Mouse (Mus musculus) megakaryocyte, embryonic 14.5 days (primary cell): ENCODE data around the gene Mier3. TPM values are rescaled to one million over a fixed set of nuclear protein-coding genes. Genes with fewer than 3 reads are reported as not detected.
"Not testable (repeated sequence)": the region's sequence is repeated elsewhere in the genome, so short reads cannot be mapped to it uniquely, and the experiment has no call there.

Experiments
- H3K27me3 ChIP-seq: replicated peaks from 2 replicates; pipeline ENCODE3; 2012; ENCODE audit warnings: inconsistent platforms
- H3K36me3 ChIP-seq: replicated peaks from 2 replicates; pipeline ENCODE3; 2012; ENCODE audit warnings: low read length, inconsistent platforms, mixed read lengths
- H3K4me1 ChIP-seq: 2 replicates; pipeline ENCODE4 v1.6.1; 2012; ENCODE audit warnings: inconsistent platforms
- H3K4me3 ChIP-seq: replicated peaks from 2 replicates; pipeline ENCODE3; 2012; ENCODE audit warnings: moderate library complexity, mild to moderate bottlenecking, inconsistent platforms
- H3K9me3 ChIP-seq: 2 replicates; pipeline ENCODE4 v1.6.1; 2012; ENCODE audit warnings: inconsistent platforms
- FLI1 ChIP-seq: IDR thresholded peaks from 2 replicates; pipeline ENCODE4 v1.6.1; 2012; ENCODE audit warnings: low read length, inconsistent platforms, mixed read lengths
- GATA1 ChIP-seq: IDR thresholded peaks from 3 replicates; pipeline ENCODE4 v1.6.1; 2012; ENCODE audit warnings: mixed read lengths, low read length, inconsistent platforms, borderline replicate concordance
- polyA plus RNA-seq: library from polyadenylated mRNA; stranded (reverse); fragments of >175 nt; gene quantifications from 2 replicates; pipeline ENCODE4 v1.2.3, GENCODE M21; 2012; ENCODE audit warnings: low replicate concordance; ENCODE audit not compliant: insufficient read depth

Mier3 gene
- polyA plus RNA-seq, 1 experiment: 0.17 TPM

DNA sequence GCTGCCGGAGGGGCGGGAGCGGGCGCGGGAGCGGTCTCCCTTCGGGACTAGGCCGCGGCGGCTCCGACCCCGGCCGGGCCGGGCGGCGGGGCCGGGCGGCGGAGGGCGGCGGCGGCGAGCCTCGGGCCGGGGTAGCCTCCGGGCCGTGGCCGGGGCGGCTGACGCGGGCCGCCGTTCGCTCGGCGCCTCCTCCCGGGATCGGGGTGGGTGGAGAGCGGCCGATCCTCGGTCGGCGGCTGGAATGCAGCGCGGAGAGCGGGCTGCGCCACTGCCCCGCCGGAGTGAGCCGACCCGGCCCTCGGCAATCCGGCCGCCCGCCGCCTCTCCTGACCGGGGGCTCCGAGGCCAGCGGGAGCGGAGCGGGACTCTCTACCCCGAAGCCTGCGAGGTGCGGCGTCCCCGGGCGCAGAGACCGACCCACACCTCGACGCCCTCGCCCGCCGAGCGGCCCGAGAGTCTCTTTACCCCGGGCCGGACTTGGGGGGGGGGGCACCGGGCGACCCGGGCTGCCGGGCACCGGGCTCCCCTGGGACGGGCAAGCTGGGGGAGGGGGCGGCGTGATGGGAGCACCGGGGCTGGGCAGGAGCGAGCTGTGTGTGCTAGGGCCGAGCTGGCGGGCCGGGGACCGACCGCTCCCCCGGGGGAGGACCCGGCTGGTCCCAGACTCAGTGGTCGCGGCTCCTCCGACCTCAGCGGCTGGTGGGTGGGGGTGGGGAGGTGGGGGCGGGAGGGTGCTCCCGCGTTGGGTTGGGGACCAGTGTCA lies 5.9 kb downstream of the Mier3 start:
- Histone ChIP-seq H3K27me3 (peaks cover 15% of the 10 kb centered on the region), H3K9me3 (no peaks in the 10 kb centered on the region), H3K4me1 (peaks cover 15% of the 10 kb centered on the region), H3K36me3 (peaks cover 15% of the 10 kb centered on the region), H3K4me3 (peak overlapping the region; percentile 97)
- TF ChIP-seq GATA1 (no peak), FLI1 (no peak)

DNA sequence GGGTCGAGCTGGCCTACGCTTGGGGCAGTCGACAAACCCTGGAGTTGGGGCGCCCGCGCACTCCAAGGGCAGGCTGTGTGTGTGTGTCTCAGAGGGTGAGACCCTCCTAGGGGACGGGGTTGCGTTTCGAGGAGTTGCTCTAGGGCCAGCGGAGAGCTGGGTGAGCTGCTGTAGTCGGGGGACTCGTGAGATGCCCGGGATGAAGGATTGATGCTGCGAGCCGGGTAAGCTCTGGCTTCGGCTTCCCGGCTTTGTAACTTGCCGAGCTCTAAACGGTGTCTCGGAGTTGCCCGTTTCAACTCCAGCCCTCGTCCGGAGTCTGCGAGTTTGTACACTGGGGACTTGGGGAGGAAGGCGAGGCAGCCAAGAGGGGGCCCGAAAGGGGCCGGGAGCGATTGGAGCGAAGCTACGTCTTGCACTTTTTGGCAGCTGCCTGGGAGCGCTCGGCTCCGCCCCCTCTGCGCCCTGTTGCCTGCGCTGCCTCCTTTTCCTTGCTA lies 6.6 kb downstream of the Mier3 start:
- H3K4me3 ChIP-seq: peak overlapping the region; percentile 97
- H3K4me1 ChIP-seq: peaks cover 15% of the 10 kb centered on the region
- TF ChIP-seq FLI1 (no peak), GATA1 (no peak)
- peaks cover 15% of the 10 kb centered on the region for H3K27me3 ChIP-seq
- H3K36me3 ChIP-seq: peaks cover 21% of the 10 kb centered on the region
- no peaks in the 10 kb centered on the region for H3K9me3 ChIP-seq

DNA sequence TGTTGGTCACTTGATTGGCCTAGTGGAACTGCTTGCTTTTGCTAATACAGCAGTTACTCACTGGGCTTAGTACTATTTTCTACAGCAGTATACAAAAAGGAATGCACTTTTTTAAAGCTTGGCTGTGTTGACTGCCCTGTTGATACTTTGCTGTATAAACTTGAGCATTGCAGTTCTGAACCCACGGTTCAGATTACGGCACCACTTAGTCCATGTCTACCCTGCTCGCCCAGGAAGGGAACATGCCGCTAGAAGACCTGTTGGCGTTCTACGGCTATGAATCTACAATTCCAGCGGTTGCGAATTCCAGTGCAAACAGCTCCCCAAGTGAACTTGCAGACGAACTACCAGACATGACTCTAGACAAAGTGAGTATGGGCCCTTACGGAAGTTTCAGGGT lies 22.6 kb downstream of the Mier3 start:
- Histone ChIP-seq H3K4me1 (peaks cover 8% of the 10 kb centered on the region), H3K27me3 (no peaks in the 10 kb centered on the region), H3K9me3 (no peaks in the 10 kb centered on the region), H3K4me3 (no peak overlapping the region), H3K36me3 (peaks cover 73% of the 10 kb centered on the region)
- TF ChIP-seq GATA1 (no peak), FLI1 (no peak)

DNA sequence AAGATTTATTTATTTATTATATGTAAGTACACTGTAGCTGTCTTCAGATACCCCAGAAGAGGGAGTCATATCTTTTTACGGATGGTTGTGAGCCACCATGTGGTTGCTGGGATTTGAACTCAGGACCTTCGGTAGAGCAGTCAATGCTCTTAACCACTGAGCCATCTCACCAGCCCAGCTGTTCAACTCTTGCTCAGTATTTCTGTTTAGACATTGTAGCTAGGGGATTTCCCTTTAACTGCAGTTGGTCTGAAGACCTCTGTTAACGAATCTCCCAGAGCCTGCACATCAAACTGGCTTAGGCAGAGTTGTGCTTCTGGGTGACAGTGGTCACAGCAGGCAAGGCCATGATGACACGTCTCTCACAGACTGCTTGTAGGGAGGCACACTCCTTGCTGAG lies 23.2 kb downstream of the Mier3 start:
- not testable (repeated sequence) for H3K4me1 ChIP-seq, H3K9me3 ChIP-seq, H3K4me3 ChIP-seq, H3K27me3 ChIP-seq
- peaks cover 78% of the 10 kb centered on the region for H3K36me3 ChIP-seq

DNA sequence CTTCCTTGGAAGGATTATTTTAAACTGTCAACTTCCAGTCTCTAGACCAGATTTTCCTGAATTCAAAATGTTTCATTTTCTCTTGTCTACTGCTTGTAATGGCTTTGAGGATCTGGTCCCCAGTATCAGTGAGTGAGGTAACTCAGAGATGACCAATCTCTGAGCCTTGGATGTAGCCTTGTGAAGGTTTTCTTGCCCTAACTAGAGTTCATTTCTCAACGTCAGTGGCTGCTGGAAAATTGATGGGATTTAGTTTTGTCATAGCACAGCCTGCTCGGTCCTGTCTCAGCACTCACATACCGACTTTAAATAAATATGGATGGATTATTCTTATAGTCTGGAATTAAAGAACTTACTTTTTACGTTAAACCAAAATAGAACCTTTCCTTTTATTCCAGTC lies 29.8 kb downstream of the Mier3 start:
- Histone ChIP-seq H3K9me3 (no peaks in the 10 kb centered on the region), H3K36me3 (peaks cover 96% of the 10 kb centered on the region), H3K27me3 (no peaks in the 10 kb centered on the region), H3K4me1 (no peaks in the 10 kb centered on the region), H3K4me3 (no peak overlapping the region)
- TF ChIP-seq GATA1: no peak
- no peak for TF ChIP-seq FLI1

DNA sequence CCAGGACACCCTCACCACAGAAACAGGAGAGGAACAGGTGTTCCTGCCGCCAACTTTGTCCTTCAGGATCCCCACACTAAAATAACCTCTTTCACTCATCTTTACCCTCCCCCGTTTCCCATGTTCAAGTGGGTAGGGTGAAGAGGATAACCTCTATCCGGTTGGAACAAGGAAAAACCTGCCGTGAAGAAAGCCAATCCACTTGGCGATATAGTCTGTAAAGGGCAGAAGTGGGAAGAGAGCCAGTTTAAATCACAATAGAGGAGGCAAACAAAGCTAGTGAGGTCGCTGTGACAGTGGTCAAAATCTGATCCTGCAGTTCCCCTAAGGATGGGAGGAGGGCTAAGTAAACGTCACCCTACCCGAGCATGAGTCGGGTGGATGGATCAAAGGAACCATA lies 38.9 kb downstream of the Mier3 start:
- H3K4me1 ChIP-seq: peaks cover 4% of the 10 kb centered on the region; the same call in 1 of the 2 replicates
- no peaks in the 10 kb centered on the region for H3K27me3 ChIP-seq
- no peaks in the 10 kb centered on the region for H3K9me3 ChIP-seq
- TF ChIP-seq GATA1: no peak
- TF ChIP-seq FLI1: no peak
- no peak overlapping the region for H3K4me3 ChIP-seq
- peaks cover 32% of the 10 kb centered on the region for H3K36me3 ChIP-seq

DNA sequence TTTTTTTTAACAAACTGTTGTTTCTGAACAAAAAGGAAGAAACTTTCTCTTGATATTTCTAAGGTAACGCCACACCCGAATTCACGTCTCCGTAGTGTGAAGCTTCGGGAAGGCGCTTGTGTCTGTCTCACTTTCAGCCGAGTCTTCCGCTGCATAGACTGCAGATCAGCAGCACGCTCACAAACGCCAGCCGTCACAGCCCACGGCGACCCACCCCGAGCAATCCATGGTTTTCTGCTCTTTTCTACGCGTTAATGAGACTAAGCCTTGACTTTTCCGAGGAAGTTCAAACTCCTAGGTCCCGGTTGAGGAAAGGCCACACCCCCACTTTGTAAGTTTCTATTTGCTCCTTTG lies 44.0 kb downstream of the Mier3 start:
- peaks cover 11% of the 10 kb centered on the region for H3K4me1 ChIP-seq
- no peaks in the 10 kb centered on the region for H3K27me3 ChIP-seq
- peak overlapping the region; percentile 98 for H3K4me3 ChIP-seq
- H3K36me3 ChIP-seq: no peaks in the 10 kb centered on the region
- no peak for TF ChIP-seq GATA1
- no peak for TF ChIP-seq FLI1
- H3K9me3 ChIP-seq: peaks cover 10% of the 10 kb centered on the region

DNA sequence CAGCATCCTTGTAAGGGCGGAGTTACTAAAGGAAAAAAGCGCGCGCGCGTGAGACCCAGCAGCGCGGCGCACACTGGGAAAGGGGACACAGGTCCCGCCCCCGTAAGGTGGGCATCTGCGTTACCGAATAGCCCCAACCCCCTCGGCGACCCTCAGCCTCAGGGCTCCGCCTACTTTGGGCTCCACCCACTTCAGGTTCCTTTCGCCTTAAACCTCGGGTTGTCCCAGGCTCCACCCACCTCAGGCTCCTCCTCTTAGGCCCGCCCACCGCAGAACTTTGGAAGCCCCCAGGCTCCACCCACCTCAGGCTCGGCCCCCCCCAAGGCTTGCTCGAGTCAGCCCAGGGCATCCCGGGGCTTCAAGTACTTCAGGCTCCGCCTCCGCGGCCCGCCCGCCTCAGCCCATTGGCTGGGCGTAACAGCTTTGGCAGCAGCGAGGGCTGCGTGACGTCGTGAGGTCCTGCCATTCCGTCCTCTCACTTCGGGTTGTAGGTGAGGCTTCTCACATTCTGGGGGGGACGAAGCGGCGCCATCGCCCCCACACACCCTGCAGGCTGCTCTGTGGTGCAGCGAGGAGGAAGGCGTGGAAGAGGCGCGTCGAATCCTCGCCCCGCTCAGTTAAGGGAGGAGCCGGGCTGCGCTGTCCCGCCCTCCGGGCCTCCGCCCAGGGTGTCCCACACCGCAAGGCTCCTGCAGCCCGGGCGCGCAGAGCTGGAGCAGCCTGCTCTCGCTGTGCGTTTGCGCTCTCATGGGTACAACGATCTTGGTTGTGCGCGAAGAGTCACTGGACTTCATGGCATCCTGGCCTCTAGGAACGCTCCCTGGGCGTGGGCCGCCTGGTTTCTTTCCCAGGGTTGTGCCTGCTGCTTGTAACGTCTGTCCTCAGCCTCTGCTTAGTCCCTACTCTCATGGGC lies 44.6 kb downstream of the Mier3 start:
- H3K36me3 ChIP-seq: no peaks in the 10 kb centered on the region
- no peak for TF ChIP-seq FLI1
- no peaks in the 10 kb centered on the region for H3K27me3 ChIP-seq
- H3K9me3 ChIP-seq: peaks cover 10% of the 10 kb centered on the region
- peaks cover 11% of the 10 kb centered on the region for H3K4me1 ChIP-seq
- H3K4me3 ChIP-seq: peak overlapping the region; percentile 98

DNA sequence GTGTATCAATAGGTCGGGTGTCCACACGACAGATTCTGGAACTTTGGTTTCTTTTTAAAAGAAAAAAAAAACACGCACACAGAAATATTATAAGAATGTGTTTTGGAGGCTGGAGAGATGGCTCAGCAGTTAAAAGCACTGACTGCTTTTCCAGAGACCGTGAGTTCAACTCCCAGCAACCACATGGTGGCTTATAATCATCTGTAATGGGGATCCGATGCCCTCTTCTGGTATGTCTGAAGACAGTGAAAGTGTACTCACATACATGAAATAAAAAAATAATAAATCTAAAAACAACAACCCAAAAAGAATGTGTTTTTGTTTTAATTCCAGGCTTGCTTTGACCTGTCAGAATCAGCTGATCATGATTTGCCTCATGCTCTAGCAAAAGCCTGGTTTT lies 46.1 kb downstream of the Mier3 start:
- H3K9me3 ChIP-seq: peaks cover 10% of the 10 kb centered on the region
- peaks cover 11% of the 10 kb centered on the region for H3K4me1 ChIP-seq
- no peak overlapping the region for H3K4me3 ChIP-seq
- H3K27me3 ChIP-seq: no peaks in the 10 kb centered on the region
- no peaks in the 10 kb centered on the region for H3K36me3 ChIP-seq
- no peak for TF ChIP-seq GATA1
- TF ChIP-seq FLI1: no peak
